Mouse (Mus musculus) heart, postnatal 0 days (tissue): ENCODE results near the gene Mindy2.

Experiments used
- CTCF ChIP-seq: IDR thresholded peaks from 2 replicates; pipeline ENCODE4 v1.5.1; 2016; ENCODE audit warnings: antibody characterized with exemption, control low read depth, low read depth
- EP300 ChIP-seq: IDR thresholded peaks from 2 replicates; pipeline ENCODE4 v1.6.1; 2016; ENCODE audit warnings: antibody characterized with exemption, low read depth

DNA sequence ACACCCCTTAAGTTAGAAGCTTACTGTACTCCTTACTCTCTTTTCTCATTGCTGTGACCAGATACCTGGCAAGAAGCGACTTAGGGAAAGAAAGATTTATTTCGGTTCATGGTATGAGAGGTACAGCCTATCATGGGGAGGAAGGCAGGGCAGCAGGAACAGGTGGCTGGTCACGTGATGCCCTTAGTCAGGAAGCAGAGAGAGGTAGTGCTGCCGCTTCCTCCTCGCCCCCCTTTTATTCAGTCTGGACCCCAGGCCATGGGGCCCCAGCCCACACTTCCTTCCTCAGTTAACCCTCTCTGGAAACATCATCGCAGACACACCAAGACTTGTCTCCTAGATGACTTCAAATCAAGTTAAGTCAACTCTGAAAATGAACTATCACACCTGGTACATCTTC, 14.3 kb upstream of the Mindy2 start:
- TF ChIP-seq CTCF (no peak), EP300 (no peak)
